In genomic region chr15:59786706-59787425, GRCm38 (mm10) we compare ENCODE assay signal across 22 mouse cellular contexts.
DNase-seq lines count a peak whose midpoint lies in the region; ATAC-seq lines count a peak whose summit lies in the region.
"Had no signal": no experiment of that assay in that cellular context is flagged by ENCODE, and none has a peak within 500 bp of the region (broad histone marks: within the 10 kb centered on the region; RNA-seq: fewer than 3 reads in every experiment).

No protein-coding gene starts in this region.

- no peak overlapping the region for H3K4me3 ChIP-seq in liver, embryonic 13.5 days (replicated peaks)
- H3K4me3 ChIP-seq in stomach, embryonic 16.5 days (replicated peaks; ENCODE audit: low read length), result no peak overlapping the region
- no peak overlapping the region for H3K4me3 ChIP-seq in midbrain, embryonic 15.5 days
- H3K4me3 ChIP-seq: embryonic facial prominence, embryonic 15.5 days; hindbrain, embryonic 10.5 days; limb, embryonic 13.5 days; neural tube, embryonic 12.5 days had no signal

- no peaks in the 10 kb centered on the region for H3K27me3 ChIP-seq in liver, embryonic 13.5 days
- H3K27me3 ChIP-seq in stomach, embryonic 16.5 days (ENCODE audit: control insufficient read depth, insufficient read depth, low read length), result no peaks in the 10 kb centered on the region
- H3K27me3 ChIP-seq in midbrain, embryonic 15.5 days (replicated peaks), result no peaks in the 10 kb centered on the region
- H3K27me3 ChIP-seq: embryonic facial prominence, embryonic 15.5 days; neural tube, embryonic 12.5 days had no signal

- peak; percentile 15 for DNase-seq in kidney, postnatal 10 days
- DNase-seq in kidney, postnatal 4 days, result no peak
- peak; percentile 20 for DNase-seq in urinary bladder, postnatal 14 days (ENCODE audit: low spot score)
- no peak for DNase-seq in urinary bladder, adult 18-20 months (ENCODE audit: low spot score in 2 of 2)
- DNase-seq in liver, embryonic 13.5 days, result no peak
- DNase-seq in left cerebral cortex, postnatal 4 days, result no peak
- DNase-seq: adrenal gland, postnatal 25 days; cerebellum, adult 11 months; cerebellum, postnatal 36 days; gastrocnemius, postnatal 36 days; kidney, adult 9 months; thymus, postnatal 4 days had no signal

- WGBS in liver, embryonic 13.5 days (ENCODE audit: insufficient replicate concordance), result 60% methylated on average over 4 of the region's 4 CpGs
- WGBS in stomach, embryonic 16.5 days, result 67% methylated on average over 4 of the region's 4 CpGs
- 80% methylated on average over 4 of the region's 4 CpGs for WGBS in midbrain, embryonic 15.5 days

- H3K27ac ChIP-seq in liver, embryonic 13.5 days, result peak overlapping the region; percentile 53
- H3K27ac ChIP-seq in stomach, embryonic 16.5 days (ENCODE audit: low read length), result no peak overlapping the region
- H3K27ac ChIP-seq in midbrain, embryonic 15.5 days, result no peak overlapping the region
- H3K27ac ChIP-seq: embryonic facial prominence, embryonic 15.5 days; hindbrain, embryonic 10.5 days; limb, embryonic 13.5 days; neural tube, embryonic 12.5 days had no signal

- ATAC-seq in liver, embryonic 13.5 days (ENCODE audit: low read depth), result peak; percentile 64
- peak; percentile 59; the same call in 1 of the 2 replicates for ATAC-seq in stomach, embryonic 16.5 days (ENCODE audit: insufficient read depth, low FRiP score)
- no peak for ATAC-seq in midbrain, embryonic 15.5 days (replicated peaks)
- ATAC-seq: activated CD4-positive, CD25-positive, alpha-beta regulatory T cell, adult 4 months; CD4-positive, CD25-positive, alpha-beta regulatory T cell, adult 4 months; forebrain, embryonic 16.5 days had no signal

- H3K9ac ChIP-seq in liver, embryonic 13.5 days, result no peak overlapping the region
- H3K9ac ChIP-seq in stomach, embryonic 16.5 days (ENCODE audit: low read length), result no peak overlapping the region
- H3K9ac ChIP-seq in midbrain, embryonic 15.5 days, result no peak overlapping the region
- H3K9ac ChIP-seq: embryonic facial prominence, embryonic 15.5 days; limb, embryonic 13.5 days; neural tube, embryonic 12.5 days had no signal

- H3K36me3 ChIP-seq in liver, embryonic 13.5 days, result no peaks in the 10 kb centered on the region
- no peaks in the 10 kb centered on the region for H3K36me3 ChIP-seq in stomach, embryonic 16.5 days (ENCODE audit: control insufficient read depth, insufficient read depth, low read length)
- H3K36me3 ChIP-seq in midbrain, embryonic 15.5 days (replicated peaks), result no peaks in the 10 kb centered on the region
- H3K36me3 ChIP-seq: embryonic facial prominence, embryonic 15.5 days; hindbrain, embryonic 10.5 days; limb, embryonic 13.5 days; neural tube, embryonic 12.5 days had no signal

- H3K9me3 ChIP-seq in liver, embryonic 13.5 days (replicated peaks), result no peaks in the 10 kb centered on the region
- H3K9me3 ChIP-seq in stomach, embryonic 16.5 days (replicated peaks; ENCODE audit: control insufficient read depth, low read length), result peaks cover 8% of the 10 kb centered on the region; the same call in 1 of the 2 replicates
- H3K9me3 ChIP-seq in midbrain, embryonic 15.5 days, result no peaks in the 10 kb centered on the region
- H3K9me3 ChIP-seq: embryonic facial prominence, embryonic 15.5 days; hindbrain, embryonic 10.5 days had no signal

- no peak overlapping the region for H3K4me2 ChIP-seq in liver, embryonic 13.5 days
- no peak overlapping the region for H3K4me2 ChIP-seq in stomach, embryonic 16.5 days (ENCODE audit: low read depth, low read length)
- no peak overlapping the region for H3K4me2 ChIP-seq in midbrain, embryonic 15.5 days
- H3K4me2 ChIP-seq: embryonic facial prominence, embryonic 15.5 days; limb, embryonic 13.5 days; midbrain, embryonic 11.5 days; neural tube, embryonic 12.5 days had no signal

- peaks cover 27% of the 10 kb centered on the region for H3K4me1 ChIP-seq in liver, embryonic 13.5 days (replicated peaks)
- peaks cover 13% of the 10 kb centered on the region for H3K4me1 ChIP-seq in stomach, embryonic 16.5 days (ENCODE audit: control insufficient read depth, insufficient read depth, low read length)
- peaks cover 16% of the 10 kb centered on the region for H3K4me1 ChIP-seq in midbrain, embryonic 15.5 days

- intact Hi-C loops in left cerebral cortex, postnatal 4 days (cut with DNase I), result no loop called here

Comparison
In these comparisons a context has a peak if more than half of its experiments do, and no peak if none do; other contexts are left out.
1. DNase-seq: peak in kidney, postnatal 10 days (single experiment) and urinary bladder, postnatal 14 days (single experiment); none in kidney, postnatal 4 days (0 of 2), urinary bladder, adult 18-20 months (0 of 2), liver, embryonic 13.5 days (single experiment) and left cerebral cortex, postnatal 4 days (single experiment).